Mouse (Mus musculus): ENCODE results near the gene Cyp2d11.

Gene Cyp2d11

GRCm38 (mm10) chr15:82351480-82351879 is 42.3 kb downstream of the Cyp2d11 start:
- DNase-seq (ENCODE audit: low spot score) = no peak

DNA sequence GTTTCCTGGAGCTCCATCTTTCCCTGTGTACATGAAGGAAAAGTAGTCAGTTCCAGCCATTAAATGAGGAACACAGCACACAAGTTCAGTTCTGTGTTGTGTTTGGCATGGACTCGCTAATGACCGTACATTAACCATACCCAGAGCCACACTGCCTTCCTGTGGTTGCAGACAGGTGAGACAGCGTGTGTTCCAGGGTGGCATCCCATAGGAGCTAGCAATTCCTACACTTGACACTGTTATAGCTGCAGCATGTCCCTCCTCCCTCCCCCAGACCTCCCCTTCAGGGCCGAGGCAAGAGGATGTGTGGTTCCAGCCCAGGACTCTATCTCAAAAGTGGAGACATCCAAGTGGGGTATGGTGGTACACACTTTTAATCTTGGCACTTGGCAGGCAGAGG is 43.5 kb downstream of the Cyp2d11 start:
- DNase-seq (ENCODE audit: low spot score) = no peak

- no peak for DNase-seq (ENCODE audit: low spot score)
These were observed 44.9 kb downstream of the Cyp2d11 start for GRCm38 (mm10) chr15:82348999-82349341.

DNA sequence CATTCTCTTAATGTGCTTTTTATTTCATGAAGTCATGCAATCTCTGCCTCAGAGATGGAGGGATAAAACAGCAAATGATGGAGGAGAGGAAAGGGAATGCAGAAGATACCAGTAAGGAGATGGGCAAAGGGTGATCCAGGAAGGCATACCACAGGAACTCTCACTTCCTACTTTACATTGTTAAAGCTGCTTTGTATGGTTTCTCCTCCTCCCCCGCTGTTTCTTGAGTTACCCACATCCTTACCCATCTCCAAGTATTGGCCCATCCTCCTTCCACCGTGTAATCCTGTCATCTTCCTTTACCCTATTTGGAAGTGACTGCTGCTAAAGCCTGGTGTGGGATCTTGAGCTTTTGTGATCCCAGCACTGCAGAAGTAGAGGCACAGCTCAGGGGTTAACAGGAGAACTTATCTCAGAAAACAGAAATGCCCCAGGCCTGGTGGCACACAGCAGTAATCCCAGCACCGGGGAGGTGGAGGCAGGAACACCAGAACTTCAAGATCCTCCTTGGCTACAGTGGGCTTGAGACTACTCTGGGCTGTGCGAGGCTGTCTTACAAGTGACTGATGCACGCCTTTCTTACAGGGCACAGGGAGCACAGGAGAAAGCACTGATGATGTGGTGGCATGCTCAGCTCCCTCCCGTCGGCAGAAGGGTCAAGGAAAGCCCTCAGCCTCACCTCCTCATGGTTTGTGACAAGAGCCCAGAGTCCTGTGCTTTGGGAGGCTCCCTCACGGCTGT is 45.4 kb downstream of the Cyp2d11 start:
- no peak for DNase-seq (ENCODE audit: low spot score)

- DNase-seq (ENCODE audit: low spot score) = no peak
These were observed 46.0 kb downstream of the Cyp2d11 start for GRCm38 (mm10) chr15:82347852-82348251.

- DNase-seq (ENCODE audit: low spot score) = no peak
These were observed 46.5 kb downstream of the Cyp2d11 start for GRCm38 (mm10) chr15:82347303-82347676.

GRCm38 (mm10) chr15:82346580-82347302 is 47.1 kb downstream of the Cyp2d11 start:
- no peak for DNase-seq (ENCODE audit: low spot score)

GRCm38 (mm10) chr15:82345820-82346470 is 47.9 kb downstream of the Cyp2d11 start:
- peak; percentile 98 for DNase-seq (ENCODE audit: low spot score)

- DNase-seq (ENCODE audit: low spot score) = no peak
These were observed 48.9 kb downstream of the Cyp2d11 start for GRCm38 (mm10) chr15:82344971-82345370.

DNA sequence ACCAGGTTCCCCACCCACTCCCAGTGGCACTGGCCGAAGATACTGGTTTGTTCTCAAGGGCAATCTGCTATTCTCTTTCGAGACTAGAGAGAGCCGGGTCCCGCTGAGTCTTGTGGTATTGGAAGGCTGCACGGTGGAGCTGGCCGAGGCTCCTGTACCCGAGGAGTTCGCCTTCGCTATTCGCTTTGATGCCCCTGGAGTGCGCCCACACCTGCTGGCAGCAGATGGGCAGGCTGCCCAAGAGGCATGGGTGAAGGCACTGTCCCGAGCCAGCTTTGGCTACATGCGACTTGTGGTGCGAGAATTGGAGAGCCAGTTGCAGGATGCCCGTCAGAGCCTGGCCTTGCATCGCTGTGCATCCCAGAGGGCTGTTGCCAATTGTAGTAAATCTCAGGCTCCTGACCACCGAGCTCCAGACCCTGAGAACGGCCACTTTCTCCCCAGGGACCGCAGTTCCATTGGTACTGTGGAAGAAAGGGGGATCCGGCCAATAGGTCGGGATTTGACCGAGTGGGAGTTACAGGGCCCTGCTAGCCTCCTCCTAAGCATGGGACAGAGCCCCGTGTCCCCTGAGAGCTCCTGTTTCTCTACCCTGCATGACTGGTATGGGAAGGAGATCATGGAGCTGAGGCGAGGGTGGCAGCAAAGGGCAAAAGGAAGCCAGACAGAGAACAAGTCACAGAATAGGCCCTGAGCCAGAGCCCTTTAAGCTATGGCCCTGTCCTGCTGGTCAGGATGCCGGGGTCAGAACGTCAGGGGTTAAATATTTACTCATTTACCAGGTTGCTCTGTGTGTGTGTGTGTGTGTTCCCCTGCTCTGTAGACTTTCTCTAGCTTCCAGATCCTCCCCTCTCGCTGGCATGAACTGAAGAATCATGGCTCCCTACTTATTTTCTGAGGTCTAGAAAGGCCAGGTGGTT is 50.2 kb downstream of the Cyp2d11 start:
- DNase-seq (ENCODE audit: low spot score) = no peak

DNA sequence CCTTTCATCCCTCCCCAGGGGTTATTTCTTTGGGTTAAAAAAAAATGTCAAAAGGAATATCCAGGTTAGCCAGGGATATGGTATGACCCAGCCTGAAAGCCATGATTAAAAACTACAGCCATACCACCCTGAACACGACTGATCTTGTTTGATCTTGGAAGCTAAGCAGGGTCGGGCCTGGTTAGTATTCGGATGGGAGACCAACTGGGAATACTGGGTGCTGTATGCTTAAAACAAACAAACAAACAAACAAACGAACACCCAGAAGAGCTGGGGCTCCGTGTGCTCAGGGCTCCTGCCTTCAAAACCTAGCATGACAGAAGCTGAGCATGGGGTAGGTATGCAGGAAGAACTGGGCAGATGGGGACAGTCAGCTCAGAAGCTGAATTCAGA is 51.3 kb downstream of the Cyp2d11 start:
- no peak for DNase-seq (ENCODE audit: low spot score)

DNA sequence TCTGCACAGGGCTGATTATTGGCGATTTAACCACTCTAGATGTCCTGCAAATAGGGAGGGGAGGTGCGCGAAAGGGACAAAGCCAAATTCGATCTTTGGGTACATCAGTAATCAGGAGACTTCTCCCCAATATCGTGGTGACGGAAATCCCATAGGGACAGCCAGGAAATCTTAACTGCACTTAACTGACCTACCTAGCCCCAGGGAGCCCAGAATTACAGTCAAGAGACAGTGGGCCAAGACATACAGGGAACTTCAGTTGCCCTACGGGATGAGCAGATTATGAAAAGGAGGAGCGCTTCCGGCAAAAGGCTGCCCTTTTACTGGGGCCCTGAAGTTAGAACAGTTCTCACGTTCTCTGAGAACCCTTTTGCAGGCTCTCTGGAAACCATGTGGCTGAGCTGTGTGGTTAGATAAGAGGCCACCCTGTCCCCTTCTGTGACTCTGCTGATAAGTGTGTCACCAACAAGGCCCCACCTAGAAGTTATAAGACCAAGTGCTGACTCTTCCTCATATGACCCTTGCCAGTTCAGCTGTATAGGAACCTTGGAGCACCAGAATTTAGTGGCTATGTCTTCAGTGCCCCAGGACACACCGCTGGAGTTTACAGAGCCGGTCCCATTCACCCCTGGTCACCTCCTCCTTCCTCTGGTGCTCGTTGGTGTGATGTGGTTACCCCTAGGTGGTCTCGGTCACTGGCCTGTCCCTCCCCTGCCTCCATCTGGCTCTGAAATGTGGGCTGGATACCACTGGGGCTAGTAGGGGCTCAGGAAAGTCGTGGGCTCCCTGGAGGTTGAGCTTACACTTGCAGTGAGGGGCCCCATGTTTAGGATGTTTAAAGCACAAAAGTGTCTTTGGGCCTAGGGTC is 51.9 kb downstream of the Cyp2d11 start:
- no peak for DNase-seq (ENCODE audit: low spot score)

GRCm38 (mm10) chr15:82341036-82341501 is 52.8 kb downstream of the Cyp2d11 start:
- DNase-seq (ENCODE audit: low spot score) = peak; percentile 55

DNA sequence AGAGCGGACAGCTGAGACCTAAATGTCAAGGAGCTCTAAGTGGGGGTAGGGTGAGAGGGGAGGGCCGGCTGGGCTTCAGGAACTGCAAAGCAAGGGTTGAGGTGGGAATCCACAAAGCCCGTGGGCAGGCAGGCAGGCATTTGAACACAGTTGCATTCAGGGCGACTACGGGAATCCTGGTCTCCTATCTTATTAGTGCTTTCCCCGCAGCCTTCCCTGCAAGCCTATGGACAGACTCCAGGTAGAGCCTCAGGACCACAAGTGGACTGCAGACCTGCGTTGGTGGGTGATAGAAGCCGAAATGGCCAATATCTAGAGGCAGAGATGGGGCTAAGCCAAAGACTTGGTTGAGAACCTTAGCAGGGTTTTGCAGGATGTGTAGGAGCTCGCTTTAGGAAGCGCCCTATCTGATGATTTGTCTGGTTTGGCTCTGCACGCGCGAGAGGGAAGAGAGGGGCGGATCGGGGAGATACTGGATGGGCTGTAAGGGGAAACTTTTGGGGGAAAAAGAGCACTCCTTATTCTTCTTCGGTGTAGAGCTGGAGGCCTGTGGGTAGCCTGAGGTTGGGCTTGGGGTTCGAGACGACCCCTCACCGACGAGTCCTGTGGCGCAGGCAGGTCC is 53.3 kb downstream of the Cyp2d11 start:
- no peak for DNase-seq (ENCODE audit: low spot score)

GRCm38 (mm10) chr15:82339634-82340254 is 54.1 kb downstream of the Cyp2d11 start:
- no peak for DNase-seq (ENCODE audit: low spot score)

Data from retina, embryonic 14.5 days (tissue).